Mouse (Mus musculus): ENCODE data around the gene Klf12. TPM values are rescaled to one million over a fixed set of nuclear protein-coding genes. Genes with fewer than 3 reads are reported as not detected.

Gene Klf12
- polyA plus RNA-seq, 1 experiment, result 0.02 TPM

GRCm38 (mm10) chr14:100243046-100243445 is 41.4 kb downstream of the Klf12 start:
- H3K36me3 ChIP-seq (replicated peaks; ENCODE audit: low read length), result no peaks in the 10 kb centered on the region
- H3K4me1 ChIP-seq, result no peaks in the 10 kb centered on the region
- TF ChIP-seq FLI1 (IDR thresholded peaks at IDR 0.05; ENCODE audit: low read length) (no peak), GATA1 (IDR thresholded peaks at IDR 0.05; ENCODE audit: borderline replicate concordance, low read length) (no peak)
- H3K27me3 ChIP-seq (replicated peaks), result no peaks in the 10 kb centered on the region
- H3K9me3 ChIP-seq, result peaks cover 9% of the 10 kb centered on the region; the same call in 1 of the 2 replicates
- H3K4me3 ChIP-seq (replicated peaks), result no peak overlapping the region

- Histone ChIP-seq H3K4me1 (no peaks in the 10 kb centered on the region), H3K4me3 (replicated peaks) (no peak overlapping the region), H3K9me3 (peaks cover 16% of the 10 kb centered on the region), H3K27me3 (replicated peaks) (no peaks in the 10 kb centered on the region), H3K36me3 (replicated peaks; ENCODE audit: low read length) (no peaks in the 10 kb centered on the region)
- TF ChIP-seq GATA1 (IDR thresholded peaks at IDR 0.05; ENCODE audit: borderline replicate concordance, low read length) (no peak), FLI1 (IDR thresholded peaks at IDR 0.05; ENCODE audit: low read length) (no peak)
Observed at GRCm38 (mm10) chr14:100239874-100240273, 44.6 kb downstream of the Klf12 start.

DNA sequence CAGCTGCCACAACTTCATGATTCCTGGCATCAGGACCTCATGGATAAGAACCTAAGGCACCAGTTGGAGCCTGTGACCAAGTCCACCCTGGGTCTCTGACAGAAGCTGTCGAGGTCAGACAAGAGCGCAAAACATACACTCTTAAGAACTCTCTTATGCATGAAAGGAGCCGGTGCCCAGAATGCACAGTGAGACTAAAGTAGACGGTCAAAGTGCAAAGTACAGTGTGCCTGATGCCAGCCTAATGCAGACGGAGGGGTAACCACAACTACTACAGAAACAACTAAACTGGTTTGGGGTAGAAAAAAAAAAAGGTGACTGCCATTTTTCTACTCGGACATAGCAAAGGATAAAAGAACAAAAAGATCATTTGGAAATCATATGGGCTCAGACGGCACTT is 47.7 kb downstream of the Klf12 start:
- no peaks in the 10 kb centered on the region for H3K27me3 ChIP-seq (replicated peaks)
- peaks cover 7% of the 10 kb centered on the region for H3K9me3 ChIP-seq
- no peaks in the 10 kb centered on the region for H3K4me1 ChIP-seq
- no peaks in the 10 kb centered on the region for H3K36me3 ChIP-seq (replicated peaks; ENCODE audit: low read length)
- no peak overlapping the region for H3K4me3 ChIP-seq (replicated peaks)
- TF ChIP-seq FLI1 (IDR thresholded peaks at IDR 0.05; ENCODE audit: low read length) (no peak), GATA1 (IDR thresholded peaks at IDR 0.05; ENCODE audit: borderline replicate concordance, low read length) (no peak)

DNA sequence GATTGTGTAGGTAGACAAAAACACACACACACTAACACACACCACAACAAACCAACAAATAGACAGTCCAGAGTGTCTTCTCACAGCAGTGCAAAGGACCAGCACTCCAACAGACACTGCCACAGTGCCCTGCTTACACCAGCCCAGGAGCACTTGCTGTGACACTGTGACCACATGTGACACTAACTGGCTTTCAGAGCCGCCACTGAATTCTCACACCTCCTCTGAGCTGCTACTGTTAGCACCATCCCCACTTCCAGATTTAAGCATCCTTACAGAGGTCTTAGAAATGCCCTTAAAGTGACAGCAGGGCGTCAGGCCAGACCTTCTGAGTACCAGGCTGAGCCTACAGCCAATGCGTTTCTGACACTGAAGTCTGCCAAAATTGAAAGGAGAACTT is 48.7 kb downstream of the Klf12 start:
- Histone ChIP-seq H3K4me3 (replicated peaks) (no peak overlapping the region), H3K27me3 (replicated peaks) (no peaks in the 10 kb centered on the region), H3K9me3 (peaks cover 15% of the 10 kb centered on the region), H3K36me3 (replicated peaks; ENCODE audit: low read length) (no peaks in the 10 kb centered on the region), H3K4me1 (no peaks in the 10 kb centered on the region)
- TF ChIP-seq FLI1 (IDR thresholded peaks at IDR 0.05; ENCODE audit: low read length) (no peak), GATA1 (IDR thresholded peaks at IDR 0.05; ENCODE audit: borderline replicate concordance, low read length) (no peak)

DNA sequence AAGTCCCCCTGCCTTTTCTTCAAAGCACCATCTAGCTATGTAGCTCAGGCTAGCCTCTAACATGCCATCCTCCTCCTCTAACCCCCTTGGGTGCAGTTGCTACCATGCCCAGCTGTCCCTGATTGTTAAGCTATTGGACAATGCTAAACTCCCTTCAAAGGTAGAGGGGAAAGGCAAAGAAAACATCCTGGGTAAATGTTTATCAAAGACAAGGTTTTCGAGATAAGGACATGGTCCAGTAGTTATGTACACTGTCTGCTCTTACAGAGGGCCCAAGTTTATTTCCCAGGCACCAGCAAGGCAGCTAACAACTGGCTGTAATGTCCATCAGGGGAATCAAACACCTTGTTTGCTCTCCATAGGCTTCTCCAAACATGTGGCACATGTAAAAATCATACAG is 53.1 kb downstream of the Klf12 start:
- Histone ChIP-seq H3K27me3 (replicated peaks) (no peaks in the 10 kb centered on the region), H3K36me3 (replicated peaks; ENCODE audit: low read length) (no peaks in the 10 kb centered on the region), H3K4me1 (no peaks in the 10 kb centered on the region), H3K9me3 (0 out of 2 replicates have a peak, but pooled peaks cover 13% of the 10 kb centered on the region), H3K4me3 (replicated peaks) (no peak overlapping the region)
- TF ChIP-seq GATA1 (IDR thresholded peaks at IDR 0.05; ENCODE audit: borderline replicate concordance, low read length) (no peak), FLI1 (IDR thresholded peaks at IDR 0.05; ENCODE audit: low read length) (no peak)

- Histone ChIP-seq H3K4me3 (replicated peaks) (no peak overlapping the region), H3K27me3 (replicated peaks) (no peaks in the 10 kb centered on the region), H3K9me3 (0 out of 2 replicates have a peak, but pooled peaks cover 11% of the 10 kb centered on the region), H3K4me1 (no peaks in the 10 kb centered on the region), H3K36me3 (replicated peaks; ENCODE audit: low read length) (no peaks in the 10 kb centered on the region)
- no peak for TF ChIP-seq FLI1 (IDR thresholded peaks at IDR 0.05; ENCODE audit: low read length)
- no peak for TF ChIP-seq GATA1 (IDR thresholded peaks at IDR 0.05; ENCODE audit: borderline replicate concordance, low read length)
Observed at GRCm38 (mm10) chr14:100228120-100228519, 56.4 kb downstream of the Klf12 start.

- Histone ChIP-seq H3K36me3 (replicated peaks; ENCODE audit: low read length) (no peaks in the 10 kb centered on the region), H3K4me1 (no peaks in the 10 kb centered on the region), H3K4me3 (replicated peaks) (no peak overlapping the region), H3K9me3 (0 out of 2 replicates have a peak, but pooled peaks cover 11% of the 10 kb centered on the region), H3K27me3 (replicated peaks) (no peaks in the 10 kb centered on the region)
- no peak for TF ChIP-seq GATA1 (IDR thresholded peaks at IDR 0.05; ENCODE audit: borderline replicate concordance, low read length)
- TF ChIP-seq FLI1 (IDR thresholded peaks at IDR 0.05; ENCODE audit: low read length), result no peak
Observed at GRCm38 (mm10) chr14:100227717-100228116, 56.8 kb downstream of the Klf12 start.

DNA sequence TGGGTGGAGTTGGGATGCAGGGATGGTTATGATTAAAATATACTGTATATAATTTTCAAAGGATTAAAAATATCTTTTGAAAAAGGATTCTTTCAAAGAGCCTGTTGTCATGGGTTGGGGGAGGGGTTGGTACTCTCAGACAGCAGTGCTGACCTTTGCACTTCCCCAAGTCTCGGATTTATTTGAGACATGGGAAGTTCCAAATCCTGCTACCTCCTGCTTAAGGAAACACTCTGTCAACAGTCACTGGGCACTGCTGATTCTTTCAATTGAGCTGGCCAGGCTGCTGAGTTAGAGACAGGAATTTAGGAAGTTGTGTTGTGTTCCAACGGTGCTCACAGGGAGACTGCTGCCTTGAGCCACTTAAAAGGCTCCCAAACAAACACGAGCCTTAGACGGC is 60.3 kb downstream of the Klf12 start:
- no peaks in the 10 kb centered on the region for H3K4me1 ChIP-seq
- H3K36me3 ChIP-seq (replicated peaks; ENCODE audit: low read length), result no peaks in the 10 kb centered on the region
- TF ChIP-seq FLI1 (IDR thresholded peaks at IDR 0.05; ENCODE audit: low read length), result no peak
- no peak for TF ChIP-seq GATA1 (IDR thresholded peaks at IDR 0.05; ENCODE audit: borderline replicate concordance, low read length)
- H3K4me3 ChIP-seq (replicated peaks), result no peak overlapping the region
- peaks cover 6% of the 10 kb centered on the region; the same call in 1 of the 2 replicates for H3K9me3 ChIP-seq
- no peaks in the 10 kb centered on the region for H3K27me3 ChIP-seq (replicated peaks)

GRCm38 (mm10) chr14:100222260-100222659 is 62.2 kb downstream of the Klf12 start:
- peaks cover 14% of the 10 kb centered on the region for H3K9me3 ChIP-seq
- no peaks in the 10 kb centered on the region for H3K36me3 ChIP-seq (replicated peaks; ENCODE audit: low read length)
- no peaks in the 10 kb centered on the region for H3K4me1 ChIP-seq
- no peaks in the 10 kb centered on the region for H3K27me3 ChIP-seq (replicated peaks)
- H3K4me3 ChIP-seq (replicated peaks), result no peak overlapping the region
- TF ChIP-seq FLI1 (IDR thresholded peaks at IDR 0.05; ENCODE audit: low read length) (no peak), GATA1 (IDR thresholded peaks at IDR 0.05; ENCODE audit: borderline replicate concordance, low read length) (no peak)

DNA sequence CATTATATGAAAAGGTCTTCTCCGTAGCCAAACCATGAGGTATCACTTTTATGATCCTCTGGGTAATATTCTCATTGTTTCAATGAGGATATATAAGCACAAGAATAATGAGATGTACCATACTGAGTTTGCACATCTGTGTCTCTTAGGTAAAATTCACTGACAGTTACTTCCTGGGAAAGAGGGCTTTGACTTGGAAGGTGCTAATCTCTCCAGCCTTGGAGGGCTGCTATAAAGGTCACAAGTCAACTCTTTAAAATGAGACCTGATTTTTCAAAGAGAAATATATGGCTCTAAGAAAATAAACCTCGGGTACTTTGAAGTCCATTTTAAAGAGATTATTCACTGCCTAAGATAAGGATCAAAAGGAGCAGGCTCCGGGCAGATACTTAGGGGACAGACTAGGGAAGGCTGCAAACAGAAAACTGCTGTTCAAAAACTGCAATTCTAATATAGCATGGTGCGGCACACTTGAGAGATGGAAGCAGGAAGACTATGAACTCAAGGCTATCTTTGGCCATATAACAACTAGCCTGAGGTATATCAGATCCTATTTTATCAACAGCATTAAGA is 69.2 kb downstream of the Klf12 start:
- no peaks in the 10 kb centered on the region for H3K27me3 ChIP-seq (replicated peaks)
- no peaks in the 10 kb centered on the region for H3K4me1 ChIP-seq
- no peak overlapping the region for H3K4me3 ChIP-seq (replicated peaks)
- peaks cover 14% of the 10 kb centered on the region for H3K9me3 ChIP-seq
- TF ChIP-seq GATA1 (IDR thresholded peaks at IDR 0.05; ENCODE audit: borderline replicate concordance, low read length), result no peak
- no peak for TF ChIP-seq FLI1 (IDR thresholded peaks at IDR 0.05; ENCODE audit: low read length)
- no peaks in the 10 kb centered on the region for H3K36me3 ChIP-seq (replicated peaks; ENCODE audit: low read length)
